13 mouse cellular contexts compared by ENCODE assay signal in the genomic region with DNA sequence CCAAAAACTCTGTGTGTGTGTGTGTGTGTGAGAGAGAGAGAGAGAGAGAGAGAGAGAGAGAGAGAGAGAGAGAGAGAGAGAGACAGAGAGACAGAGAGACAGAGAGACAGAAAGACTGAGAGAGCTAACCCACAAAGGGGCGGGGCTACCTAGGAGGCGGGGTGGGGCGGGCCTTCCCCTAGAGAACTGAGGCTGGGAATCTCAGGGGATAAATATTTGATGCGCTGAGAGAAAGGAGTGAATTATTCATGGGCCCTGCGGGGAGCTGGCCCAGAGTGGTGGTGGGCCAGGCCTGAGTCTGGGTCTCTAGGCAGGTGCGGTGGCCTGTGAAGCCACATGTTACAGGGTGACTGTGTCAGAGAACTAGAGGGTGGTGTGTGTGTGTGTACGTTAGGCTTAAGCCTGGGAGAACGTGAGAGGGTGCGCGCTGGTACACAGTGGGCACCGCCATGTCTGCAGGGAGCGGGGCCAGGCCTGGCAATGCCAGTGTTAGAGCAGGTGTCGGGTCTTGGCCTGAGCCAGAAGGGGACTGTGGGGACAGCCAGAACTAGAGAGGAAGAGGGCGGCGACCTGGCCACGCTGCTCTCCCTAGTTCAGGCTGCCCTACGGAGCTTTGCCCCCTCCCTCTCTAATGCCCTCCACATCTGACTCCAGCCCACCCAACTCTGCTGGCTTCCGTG. TPM values are rescaled to one million over a fixed set of nuclear protein-coding genes. Genes with fewer than 3 reads are reported as not detected.
A peak's percentile ranks its signal among the peaks of the same experiment; 100 is the strongest.
DNase-seq lines count a peak whose midpoint lies in the region; ATAC-seq and TF ChIP-seq lines count a peak whose summit lies in the region.
"Had no signal": no experiment of that assay in that cellular context is flagged by ENCODE, and none has a peak within 500 bp of the region (broad histone marks: within the 10 kb centered on the region; RNA-seq: fewer than 3 reads in every experiment).

No protein-coding gene starts in this region.

- H3K4me1 ChIP-seq in midbrain, embryonic 10.5 days = peaks cover 51% of the 10 kb centered on the region
- H3K4me1 ChIP-seq in midbrain, embryonic 16.5 days (ENCODE audit: control insufficient read depth, insufficient read depth, low read length) = peaks cover 5% of the 10 kb centered on the region
- H3K4me1 ChIP-seq in intestine, postnatal 0 days (replicated peaks; ENCODE audit: control insufficient read depth, insufficient read depth, low read length) = no peaks in the 10 kb centered on the region

- no peak overlapping the region for H3K9ac ChIP-seq in midbrain, embryonic 16.5 days (ENCODE audit: low read depth, low read length)
- H3K9ac ChIP-seq in intestine, postnatal 0 days (ENCODE audit: low read depth, low read length) = no peak overlapping the region
- H3K9ac ChIP-seq: embryonic facial prominence, embryonic 12.5 days; liver, embryonic 14.5 days had no signal

- H3K9me3 ChIP-seq in midbrain, embryonic 10.5 days (replicated peaks) = no peaks in the 10 kb centered on the region
- no peaks in the 10 kb centered on the region for H3K9me3 ChIP-seq in midbrain, embryonic 16.5 days (replicated peaks; ENCODE audit: control insufficient read depth, low read length, poor library complexity, severe bottlenecking)
- no peaks in the 10 kb centered on the region for H3K9me3 ChIP-seq in intestine, postnatal 0 days (ENCODE audit: control insufficient read depth)
- H3K9me3 ChIP-seq: embryonic facial prominence, embryonic 12.5 days had no signal

- 7% methylated on average over 18 of the region's 18 CpGs for WGBS in midbrain, embryonic 10.5 days
- WGBS in midbrain, embryonic 16.5 days = 7% methylated on average over 18 of the region's 18 CpGs
- 9% methylated on average over 18 of the region's 18 CpGs for WGBS in intestine, postnatal 0 days

- 0 out of 2 replicates have a peak, but pooled peaks have one; percentile 36 for ATAC-seq in cerebellum, adult (ENCODE audit: insufficient number of reproducible peaks, low FRiP score, low TSS enrichment)
- ATAC-seq in midbrain, embryonic 16.5 days = no peak
- ATAC-seq in intestine, postnatal 0 days = no peak

- TF ChIP-seq CTCF in intestine, postnatal 0 days (IDR thresholded peaks at IDR 0.05; ENCODE audit: low read depth) = no peak

- peaks cover 100% of the 10 kb centered on the region for H3K27me3 ChIP-seq in midbrain, embryonic 10.5 days (ENCODE audit: low read depth, poor library complexity, severe bottlenecking)
- H3K27me3 ChIP-seq in midbrain, embryonic 16.5 days (ENCODE audit: control insufficient read depth, insufficient read depth, low read depth, low read length) = peaks cover 88% of the 10 kb centered on the region
- H3K27me3 ChIP-seq in intestine, postnatal 0 days (replicated peaks; ENCODE audit: control insufficient read depth, insufficient read depth, low read length) = peaks cover 95% of the 10 kb centered on the region

- H3K4me3 ChIP-seq in midbrain, embryonic 10.5 days = no peak overlapping the region
- H3K4me3 ChIP-seq in midbrain, embryonic 16.5 days (ENCODE audit: low read depth, low read length) = no peak overlapping the region
- no peak overlapping the region for H3K4me3 ChIP-seq in intestine, postnatal 0 days (ENCODE audit: low read depth, low read length)
- H3K4me3 ChIP-seq: embryonic facial prominence, embryonic 12.5 days had no signal

- H3K27ac ChIP-seq in midbrain, embryonic 10.5 days (replicated peaks) = no peak overlapping the region
- H3K27ac ChIP-seq in midbrain, embryonic 16.5 days (ENCODE audit: low read length) = no peak overlapping the region
- H3K27ac ChIP-seq in intestine, postnatal 0 days (ENCODE audit: low read depth, low read length) = no peak overlapping the region
- H3K27ac ChIP-seq: embryonic facial prominence, embryonic 12.5 days; kidney, postnatal 0 days; liver, embryonic 14.5 days had no signal

- DNase-seq in cerebellum, adult 8-10 months = no peak
- DNase-seq in midbrain, embryonic 10.5 days (ENCODE audit: low spot score) = peak; percentile 46
- peak; percentile 50 for DNase-seq in gastrocnemius, postnatal 10 days
- peak; percentile 52 for DNase-seq in skeletal muscle tissue, adult 2 months (ENCODE audit: low read depth, low spot score)
- no peak for DNase-seq in natural killer cell, adult 2 months (ENCODE audit: low spot score in 2 of 2)
- DNase-seq: heart, postnatal 14 days had no signal

- no peak overlapping the region for H3K4me2 ChIP-seq in midbrain, embryonic 16.5 days (ENCODE audit: low read length)
- no peak overlapping the region for H3K4me2 ChIP-seq in intestine, postnatal 0 days (replicated peaks; ENCODE audit: low read depth)
- H3K4me2 ChIP-seq: embryonic facial prominence, embryonic 12.5 days had no signal

- H3K36me3 ChIP-seq in midbrain, embryonic 10.5 days = no peaks in the 10 kb centered on the region
- no peaks in the 10 kb centered on the region for H3K36me3 ChIP-seq in midbrain, embryonic 16.5 days (ENCODE audit: control insufficient read depth, insufficient read depth, low read length)
- H3K36me3 ChIP-seq in intestine, postnatal 0 days (ENCODE audit: control insufficient read depth, insufficient read depth) = no peaks in the 10 kb centered on the region
- H3K36me3 ChIP-seq: embryonic facial prominence, embryonic 12.5 days had no signal

RNA-seq across cellular contexts. Expression of gene Ush1g, which starts 2.0 kb away (rescaled TPM):
- not detected in 2 replicates for polyA plus RNA-seq in midbrain, embryonic 10.5 days (2016; fragmentation: Nextera tagmentation; extraction: Ambion mirVana)
- polyA plus RNA-seq in midbrain, embryonic 16.5 days (2015; fragmentation: Nextera tagmentation; extraction: Ambion mirVana) = 0.10 and 0.20 TPM in 2 replicates
- total RNA-seq in gastrocnemius, postnatal 10 days (2021) = under 1 TPM; 0.09 to 0.16 TPM
- 0.05 and 0.09 TPM in 2 replicates for polyA plus RNA-seq in intestine, postnatal 0 days (2015; fragmentation: Nextera tagmentation; extraction: Ambion mirVana)
- polyA plus RNA-seq: kidney, postnatal 0 days; urinary bladder, adult 2 months had no signal

RNA-seq across cellular contexts. Expression of gene Otop2, which starts 12.9 kb away (rescaled TPM):
- not detected in 2 replicates for polyA plus RNA-seq in midbrain, embryonic 10.5 days (2016; fragmentation: Nextera tagmentation; extraction: Ambion mirVana)
- polyA plus RNA-seq in midbrain, embryonic 16.5 days (2015; fragmentation: Nextera tagmentation; extraction: Ambion mirVana) = 0.09 and 0.29 TPM in 2 replicates
- not detected for total RNA-seq in gastrocnemius, postnatal 10 days (2021)
- polyA plus RNA-seq in intestine, postnatal 0 days (2015; fragmentation: Nextera tagmentation; extraction: Ambion mirVana) = 0.05 TPM in 1 of 2 replicates, not detected in the other
- total RNA-seq: heart, postnatal 14 days had no signal
- polyA plus RNA-seq: kidney, postnatal 0 days; liver, embryonic 14.5 days; urinary bladder, adult 2 months had no signal

RNA-seq across cellular contexts. Expression of gene Otop3, which starts 14.7 kb away (rescaled TPM):
- polyA plus RNA-seq in midbrain, embryonic 10.5 days (2016; fragmentation: Nextera tagmentation; extraction: Ambion mirVana) = 0.37 and 0.42 TPM in 2 replicates
- 0.78 and 0.80 TPM in 2 replicates for polyA plus RNA-seq in midbrain, embryonic 16.5 days (2015; fragmentation: Nextera tagmentation; extraction: Ambion mirVana)
- total RNA-seq in gastrocnemius, postnatal 10 days (2021) = not detected
- polyA plus RNA-seq in intestine, postnatal 0 days (2015; fragmentation: Nextera tagmentation; extraction: Ambion mirVana) = 2.3 and 4.3 TPM in 2 replicates
- total RNA-seq: heart, postnatal 14 days had no signal
- polyA plus RNA-seq: embryonic facial prominence, embryonic 12.5 days; kidney, postnatal 0 days; liver, embryonic 14.5 days; urinary bladder, adult 2 months had no signal

RNA-seq across cellular contexts. Expression of gene Fads6, which starts 22.4 kb away (rescaled TPM):
- 0.22 and 0.37 TPM in 2 replicates for polyA plus RNA-seq in midbrain, embryonic 10.5 days (2016; fragmentation: Nextera tagmentation; extraction: Ambion mirVana)
- polyA plus RNA-seq in midbrain, embryonic 16.5 days (2015; fragmentation: Nextera tagmentation; extraction: Ambion mirVana) = 0.91 and 1.4 TPM in 2 replicates
- total RNA-seq in gastrocnemius, postnatal 10 days (2021) = 1 to 10 TPM in 1 of 2 experiments, under 1 TPM in 1; 0.86 to 1.1 TPM
- 0.26 and 0.55 TPM in 2 replicates for polyA plus RNA-seq in intestine, postnatal 0 days (2015; fragmentation: Nextera tagmentation; extraction: Ambion mirVana)

RNA-seq across cellular contexts. Expression of gene Fdxr, which starts 43.0 kb away (rescaled TPM):
- polyA plus RNA-seq in midbrain, embryonic 10.5 days (2016; fragmentation: Nextera tagmentation; extraction: Ambion mirVana) = 16.7 and 19.8 TPM in 2 replicates
- polyA plus RNA-seq in midbrain, embryonic 16.5 days (2015; fragmentation: Nextera tagmentation; extraction: Ambion mirVana) = 19.7 and 23.4 TPM in 2 replicates
- total RNA-seq in gastrocnemius, postnatal 10 days (2021) = 1 to 10 TPM; 5.0 to 5.7 TPM
- 8.0 and 8.2 TPM in 2 replicates for polyA plus RNA-seq in intestine, postnatal 0 days (2015; fragmentation: Nextera tagmentation; extraction: Ambion mirVana)

Comparison
In these comparisons a context has a peak if more than half of its experiments do, and no peak if none do; other contexts are left out.
1. DNase-seq: peak in midbrain, embryonic 10.5 days (single experiment), gastrocnemius, postnatal 10 days (single experiment) and skeletal muscle tissue, adult 2 months (single experiment); none in cerebellum, adult 8-10 months (single experiment) and natural killer cell, adult 2 months (0 of 2).